Mouse (Mus musculus) heart, adult 18-20 months (tissue): Measurements from ENCODE around the gene Glp1r. TPM values are rescaled to one million over a fixed set of nuclear protein-coding genes. Genes with fewer than 3 reads are reported as not detected.

Experiments used
- DNase-seq, 2 experiments: peaks; one replicate each; pipeline ENCODE4 v3.0.0; 2021 to 2022; ENCODE audit warnings: mixed read lengths in 1 of 2
- long read RNA-seq, 2 experiments: library from polyadenylated mRNA; stranded (forward); transcript quantifications; one replicate each; pipeline ENCODE4 v2.0.0; 2021
- total RNA-seq, 2 experiments: library from RNA; stranded (reverse); gene quantifications; 2 replicates each; pipeline ENCODE4 v1.2.3; 2021

Glp1r gene
- under 1 TPM; 0.12 to 0.41 TPM for total RNA-seq
- long read RNA-seq, experiment 1, result 0 reads
- long read RNA-seq, experiment 2, result 0 reads

- DNase-seq, result peak in 1 of 2 experiments; percentile 5
These were observed at the start of gene Glp1r for GRCm38 (mm10) chr17:30901627-30902026. Gene Glp1r (plus strand): TSS chr17:30901817.

GRCm38 (mm10) chr17:30852345-30852744 is 49.3 kb upstream of the Glp1r start:
- no peak for DNase-seq

DNA sequence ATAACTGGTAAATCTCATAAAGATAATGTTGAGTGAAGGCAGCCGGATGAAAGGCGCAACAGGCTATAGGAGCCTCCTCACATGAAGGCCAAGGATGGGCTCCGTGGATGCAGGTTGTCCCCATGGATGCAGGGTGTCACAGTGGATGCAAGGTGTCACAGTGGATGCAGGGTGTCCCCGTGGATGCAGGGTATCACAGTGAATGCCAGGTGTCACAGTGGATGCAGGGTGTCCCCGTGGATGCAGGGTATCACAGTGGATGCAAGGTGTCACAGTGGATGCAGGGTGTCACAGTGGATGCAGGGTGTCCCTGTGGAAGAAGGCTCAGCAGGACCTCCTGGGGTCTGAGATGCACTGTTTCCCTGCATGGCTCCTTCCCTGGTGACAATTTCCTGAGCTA is 44.3 kb upstream of the Glp1r start:
- DNase-seq, result no peak

DNA sequence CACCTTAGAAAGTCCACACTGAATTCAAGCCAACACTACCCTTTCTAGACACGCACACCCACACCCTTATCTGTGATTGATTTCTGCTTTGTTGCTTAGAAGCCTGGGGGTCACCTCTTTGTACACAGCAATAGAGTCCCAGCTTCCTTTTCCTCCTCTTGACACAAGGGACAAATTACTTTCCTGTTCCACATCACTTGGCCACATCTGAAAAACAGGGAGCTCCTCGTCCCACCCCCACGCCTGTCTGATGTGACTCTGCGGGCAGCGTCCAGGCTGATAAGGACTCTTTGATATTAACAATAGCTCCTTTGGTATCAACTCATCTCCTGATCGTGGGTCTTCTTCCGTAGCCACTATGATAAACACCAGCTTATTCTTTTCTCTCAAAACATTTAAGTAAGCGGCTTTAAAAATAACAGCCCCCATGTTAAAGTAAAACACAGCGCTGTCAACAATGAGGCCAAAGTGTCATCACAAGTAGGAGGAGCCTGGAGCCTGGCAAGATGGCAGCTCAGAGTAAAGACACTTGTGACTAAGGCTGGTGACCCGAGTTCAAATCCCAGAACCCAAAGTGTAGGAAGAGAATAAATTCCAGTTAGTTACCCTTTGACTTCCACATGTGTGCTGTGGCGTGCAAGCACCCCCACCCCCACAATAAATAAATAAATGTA is 42.9 kb upstream of the Glp1r start:
- DNase-seq, result no peak

DNA sequence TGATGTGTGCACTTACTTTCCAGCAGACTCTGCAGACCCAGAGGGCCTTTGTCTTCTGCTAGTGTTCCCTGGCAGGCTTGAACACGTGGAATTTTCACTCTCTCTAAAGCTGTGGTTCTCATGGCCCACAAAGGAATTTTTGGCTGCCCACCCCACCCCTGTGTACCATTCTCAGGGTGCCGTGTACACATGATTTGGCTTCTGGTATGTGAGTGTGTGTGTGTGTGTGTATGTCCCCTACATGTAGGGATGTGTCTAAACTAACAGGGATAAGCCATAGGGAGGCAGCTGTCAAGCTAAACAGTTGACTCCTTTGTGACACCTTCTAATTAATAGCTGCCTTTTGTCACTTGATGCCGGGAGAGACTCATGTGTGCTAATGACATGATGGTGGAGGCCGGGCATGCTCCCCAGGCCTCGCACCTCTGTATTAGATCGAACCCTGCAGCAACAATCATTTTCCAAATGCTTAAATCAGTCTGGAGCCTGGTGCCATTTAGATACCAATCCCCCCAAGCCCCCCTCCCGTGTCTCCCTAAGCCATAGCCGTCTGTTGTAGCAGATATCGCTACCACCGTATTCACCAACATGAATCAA is 41.5 kb upstream of the Glp1r start:
- no peak for DNase-seq

GRCm38 (mm10) chr17:30860606-30861005 is 41.0 kb upstream of the Glp1r start:
- DNase-seq, result no peak

DNA sequence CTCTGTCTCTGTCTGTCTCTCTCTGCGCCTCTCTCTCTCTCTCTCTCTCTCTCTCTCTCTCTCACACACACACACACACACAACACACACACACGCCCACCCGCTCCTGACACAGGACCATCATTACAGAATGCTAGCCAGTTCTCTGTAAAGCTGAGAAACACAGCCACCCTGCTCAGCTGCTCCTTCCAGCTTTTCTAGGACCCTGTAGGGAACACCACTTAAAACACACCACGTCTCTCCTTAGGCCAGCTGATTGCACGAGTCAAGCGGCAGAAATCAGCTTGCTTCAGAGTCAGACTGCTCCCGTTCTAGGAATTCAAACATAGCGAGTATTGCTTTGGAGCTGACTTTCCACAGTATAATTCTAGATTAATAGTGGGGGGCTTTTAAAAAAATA is 35.3 kb upstream of the Glp1r start:
- no peak for DNase-seq

GRCm38 (mm10) chr17:30866966-30867365 is 34.7 kb upstream of the Glp1r start:
- DNase-seq, result peak in 1 of 2 experiments; percentile 17

DNA sequence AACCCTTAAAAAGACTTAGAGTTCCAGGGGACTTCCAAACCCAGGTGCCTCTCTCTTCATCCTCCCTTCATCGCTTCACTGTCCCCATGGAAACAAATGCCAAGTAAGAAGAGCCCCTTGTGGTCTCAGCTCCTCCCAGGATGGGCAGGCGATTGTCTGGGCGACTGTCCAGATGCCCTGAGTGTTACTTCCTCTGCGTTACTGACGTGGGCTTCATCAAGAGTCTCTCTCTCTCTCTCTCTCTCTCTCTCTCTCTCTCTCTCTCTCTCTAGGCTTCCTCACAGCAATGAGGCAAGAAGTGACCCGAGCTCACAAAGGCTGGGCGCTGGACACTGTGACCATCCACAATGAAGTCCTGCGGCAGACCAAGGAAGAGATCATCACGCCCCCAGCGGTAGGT is 30.6 kb upstream of the Glp1r start:
- no peak for DNase-seq

GRCm38 (mm10) chr17:30874276-30874675 is 27.3 kb upstream of the Glp1r start:
- DNase-seq, result no peak

DNA sequence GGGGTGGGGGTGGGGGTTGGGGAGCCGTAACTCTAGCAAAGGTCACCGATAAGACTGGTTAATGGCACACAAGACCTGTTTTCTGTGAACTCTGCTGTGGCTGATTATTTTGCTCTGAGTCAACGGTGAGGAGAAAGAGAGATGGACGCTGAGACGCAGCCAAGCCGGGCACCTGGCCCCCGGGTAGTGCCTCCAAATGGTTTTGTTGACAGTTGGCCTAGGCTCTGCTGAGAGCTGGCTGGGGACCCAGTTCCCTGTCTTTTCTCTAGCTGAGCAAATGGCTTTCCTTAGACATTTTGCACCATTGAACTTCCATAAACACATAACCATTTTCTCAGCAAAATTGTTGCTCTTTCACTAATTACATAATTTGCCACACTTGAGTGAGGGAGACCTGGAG is 24.2 kb upstream of the Glp1r start:
- no peak for DNase-seq

- DNase-seq, result no peak
These were observed 23.0 kb upstream of the Glp1r start for GRCm38 (mm10) chr17:30878626-30879025.

- no peak for DNase-seq
These were observed 21.2 kb upstream of the Glp1r start for GRCm38 (mm10) chr17:30880391-30880790.

GRCm38 (mm10) chr17:30881001-30881400 is 20.6 kb upstream of the Glp1r start:
- DNase-seq, result no peak

DNA sequence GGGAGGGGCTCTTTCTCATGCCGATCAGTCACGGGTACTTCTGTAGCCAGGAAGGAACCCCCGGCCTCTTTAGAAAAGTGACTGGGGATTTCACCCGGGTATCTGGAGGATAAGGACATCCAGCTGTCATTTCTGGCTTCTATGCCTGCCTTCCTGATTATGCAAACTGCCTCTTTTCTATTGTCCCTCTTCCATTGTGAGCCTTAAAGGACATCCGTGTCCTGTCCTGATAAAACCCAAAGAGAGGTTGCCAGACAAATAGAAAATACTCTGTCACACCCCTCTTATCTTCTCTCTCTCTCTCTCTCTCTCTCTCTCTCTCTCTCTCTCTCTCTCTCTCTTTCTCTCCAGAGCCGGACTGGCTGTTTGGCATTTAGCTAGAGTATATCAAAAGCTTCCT is 19.4 kb upstream of the Glp1r start:
- DNase-seq, result no peak

DNA sequence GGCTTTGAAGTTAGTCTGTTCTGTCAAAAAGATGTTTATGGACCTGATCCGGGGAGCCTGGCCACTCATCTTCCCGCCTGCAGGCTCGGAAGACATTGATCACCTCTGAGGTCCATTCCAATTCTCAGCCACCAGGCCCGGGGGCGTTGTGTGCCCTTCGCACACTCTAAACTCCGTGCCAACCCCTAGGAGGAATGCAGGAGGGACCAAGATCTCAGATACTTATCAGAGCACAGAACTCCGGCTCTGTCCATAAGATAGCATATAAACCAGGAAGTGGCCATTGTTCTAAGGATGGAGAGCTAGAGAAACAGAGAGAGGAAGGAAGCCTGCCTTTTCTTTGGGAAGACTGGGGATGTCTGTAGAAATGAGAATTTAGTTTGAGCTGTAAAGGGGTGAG is 18.1 kb upstream of the Glp1r start:
- no peak for DNase-seq

- no peak for DNase-seq
These were observed 9.5 kb upstream of the Glp1r start for GRCm38 (mm10) chr17:30892086-30892485.

DNA sequence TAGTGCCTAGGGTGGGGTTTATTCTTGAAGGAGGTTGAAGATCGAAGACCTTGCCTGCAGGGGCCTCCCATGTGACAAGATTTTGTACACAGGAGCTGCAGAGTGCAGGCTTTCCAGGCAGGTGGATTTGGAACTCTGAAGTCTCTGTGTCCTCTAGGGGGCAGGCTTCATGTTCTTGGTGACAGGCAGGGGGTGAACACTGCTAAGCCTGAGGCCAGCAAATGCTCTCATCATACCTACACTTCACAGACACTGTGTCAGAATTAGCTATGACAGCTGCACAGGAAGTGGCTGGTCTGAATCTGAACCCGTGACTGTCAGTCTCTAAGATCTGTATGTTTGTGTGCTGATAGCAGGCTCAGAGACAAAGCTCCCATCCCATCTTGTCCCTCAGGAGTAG is 8.9 kb upstream of the Glp1r start:
- no peak for DNase-seq

- DNase-seq, result no peak
These were observed 4.5 kb upstream of the Glp1r start for GRCm38 (mm10) chr17:30897075-30897474.

- DNase-seq, result no peak
These were observed 2.5 kb downstream of the Glp1r start for GRCm38 (mm10) chr17:30904096-30904495.

DNA sequence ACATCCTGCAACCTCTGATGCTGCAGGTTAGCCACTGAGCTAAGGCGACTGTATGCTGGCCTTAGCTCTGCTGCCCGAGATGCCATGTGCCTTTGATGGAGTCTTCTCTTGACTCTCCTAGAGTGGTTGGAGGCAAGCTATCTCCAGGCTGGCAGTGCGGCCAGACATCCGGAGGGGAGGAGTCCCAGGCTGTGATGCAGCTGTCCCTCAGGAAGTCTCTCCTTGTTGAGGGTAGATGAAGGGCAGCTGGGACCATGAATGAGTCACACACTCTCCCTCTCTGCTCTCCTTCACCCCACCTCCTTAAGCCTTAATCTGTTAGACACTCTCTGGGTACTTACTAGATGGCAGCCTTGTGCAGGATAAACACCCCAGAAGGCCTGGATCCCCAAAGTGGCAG is 6.0 kb downstream of the Glp1r start:
- DNase-seq, result no peak

DNA sequence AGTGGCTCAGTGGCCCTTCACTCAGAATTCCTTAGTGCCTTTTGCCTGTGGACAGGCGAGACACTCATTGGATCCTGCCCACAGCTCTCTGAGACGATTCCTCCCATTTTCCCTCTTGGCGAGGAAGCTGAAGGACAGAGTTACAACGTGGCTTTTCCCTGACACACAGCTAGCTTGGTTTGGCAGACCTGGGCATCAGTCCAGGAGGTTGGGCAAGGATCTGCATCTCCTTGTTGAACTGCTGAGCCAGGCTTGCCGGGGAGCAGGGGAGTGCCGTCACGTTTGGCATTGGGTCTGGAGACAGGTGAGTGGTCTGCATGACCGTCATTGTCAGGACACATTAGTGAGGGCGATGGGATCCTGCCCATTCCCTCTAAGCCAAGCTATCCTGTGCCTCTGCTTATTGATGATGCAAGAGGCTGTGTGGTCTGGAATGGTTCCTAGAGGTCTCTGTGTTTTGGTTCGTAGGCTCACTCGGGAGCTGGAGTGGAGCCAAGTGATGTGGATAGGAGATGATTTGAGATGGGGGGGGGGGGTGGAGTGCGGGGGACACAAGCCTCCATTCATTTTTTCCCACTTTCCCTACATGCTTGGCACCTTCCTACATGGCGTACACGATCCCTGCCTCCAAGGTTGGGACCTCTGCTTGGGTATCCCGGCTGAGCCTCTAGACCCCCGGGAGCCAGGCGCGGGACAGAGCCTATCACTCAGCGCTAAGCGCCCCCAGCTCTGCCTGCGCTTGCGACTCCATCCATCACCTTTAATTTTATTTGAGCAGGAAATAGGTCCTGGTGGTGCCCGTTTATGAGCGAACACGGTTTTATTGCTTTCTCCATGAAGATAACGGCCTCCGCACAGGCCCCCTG is 9.5 kb downstream of the Glp1r start:
- peak in 1 of 2 experiments; percentile 4 for DNase-seq

DNA sequence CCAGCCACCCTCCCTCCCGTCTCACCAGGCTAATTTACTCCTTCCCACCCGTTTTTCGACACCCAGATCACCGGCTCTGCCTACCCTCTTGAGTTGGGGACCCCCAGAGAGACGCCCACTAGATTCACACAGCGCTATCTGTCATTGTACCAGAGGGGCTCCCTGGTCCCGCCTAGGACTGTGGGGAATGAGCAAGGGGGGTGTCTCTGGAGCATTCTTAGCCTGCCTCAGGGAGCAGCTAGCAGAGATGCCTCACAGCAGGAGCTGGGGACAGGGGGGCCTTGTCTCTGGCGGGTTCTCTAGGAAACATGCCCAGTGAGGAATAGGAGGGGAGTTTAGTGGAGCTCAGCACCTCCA is 10.1 kb downstream of the Glp1r start:
- no peak for DNase-seq
